Mouse (Mus musculus) NIH3T3 (cell line): Measurements from ENCODE around the gene Ovol3.
"Not testable (repeated sequence)": the region's sequence is repeated elsewhere in the genome, so short reads cannot be mapped to it uniquely, and the experiment has no call there.

Experiments
- DNase-seq: peaks from one replicate; pipeline ENCODE4 v3.0.0-alpha.2; 2012; ENCODE audit warnings: low read depth

The Ovol3 gene

DNA sequence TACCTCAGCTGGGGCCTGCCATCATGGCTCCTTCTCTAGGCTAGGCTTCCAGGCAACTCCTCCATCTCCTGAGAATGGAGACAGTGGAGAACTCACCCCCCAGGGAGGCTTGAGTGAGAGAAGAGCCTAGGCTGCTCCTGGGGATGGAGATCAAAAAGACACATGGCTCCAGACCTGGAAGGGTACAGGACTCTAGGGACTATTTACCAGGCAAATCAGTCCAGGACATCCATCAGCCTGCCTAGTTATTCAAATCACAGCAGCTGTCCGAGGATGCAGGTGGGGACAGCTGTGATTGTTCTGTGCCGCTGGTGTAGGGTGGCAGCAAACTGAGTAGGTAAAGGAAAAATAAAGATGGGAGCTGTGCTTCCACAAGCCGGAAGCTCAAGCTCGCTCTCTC is at the start of gene Ovol3:
Gene Ovol3, minus strand, starts transcription at position 101 of the 400 bp plus-strand sequence.
- DNase-seq = no peak

DNA sequence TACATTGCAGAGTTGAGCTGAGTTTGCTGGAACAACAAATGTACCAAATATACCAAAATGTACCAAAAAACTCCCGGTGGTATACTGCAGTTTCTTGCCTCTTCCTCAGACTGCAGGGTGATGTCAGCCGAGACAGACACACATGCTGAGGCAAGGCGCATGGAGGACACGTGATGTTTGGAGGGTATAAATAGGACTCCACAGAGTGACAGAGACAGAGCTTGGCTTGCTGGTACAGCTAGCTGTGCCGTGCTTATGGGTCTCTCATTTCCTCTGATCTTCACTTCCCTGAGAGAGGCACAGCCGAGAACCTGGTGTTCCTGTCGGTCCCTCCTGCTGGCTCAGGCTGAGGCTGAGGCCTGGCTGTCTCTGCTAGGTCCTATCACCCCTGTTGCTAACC is 47.2 kb upstream of the Ovol3 start:
- no peak for DNase-seq

DNA sequence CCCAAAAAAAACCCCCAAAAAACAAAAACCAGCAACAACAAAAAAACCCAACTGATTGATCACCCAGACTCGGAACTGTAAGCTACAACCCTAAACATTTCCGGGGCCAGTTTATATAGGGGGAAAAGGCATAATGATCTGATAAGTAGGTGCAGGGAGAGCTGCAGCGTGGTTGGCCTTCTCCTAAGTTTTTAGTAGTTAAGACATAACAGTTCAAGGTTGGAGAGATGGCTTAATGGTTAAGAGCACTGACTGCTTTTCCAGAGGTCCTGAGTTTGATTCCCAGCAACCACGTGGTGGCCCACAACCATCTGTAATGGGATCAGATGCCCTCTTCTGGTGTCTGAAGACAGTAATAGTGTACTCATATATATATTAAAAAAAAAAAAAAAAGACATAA is 46.0 kb upstream of the Ovol3 start:
- no peak for DNase-seq

DNA sequence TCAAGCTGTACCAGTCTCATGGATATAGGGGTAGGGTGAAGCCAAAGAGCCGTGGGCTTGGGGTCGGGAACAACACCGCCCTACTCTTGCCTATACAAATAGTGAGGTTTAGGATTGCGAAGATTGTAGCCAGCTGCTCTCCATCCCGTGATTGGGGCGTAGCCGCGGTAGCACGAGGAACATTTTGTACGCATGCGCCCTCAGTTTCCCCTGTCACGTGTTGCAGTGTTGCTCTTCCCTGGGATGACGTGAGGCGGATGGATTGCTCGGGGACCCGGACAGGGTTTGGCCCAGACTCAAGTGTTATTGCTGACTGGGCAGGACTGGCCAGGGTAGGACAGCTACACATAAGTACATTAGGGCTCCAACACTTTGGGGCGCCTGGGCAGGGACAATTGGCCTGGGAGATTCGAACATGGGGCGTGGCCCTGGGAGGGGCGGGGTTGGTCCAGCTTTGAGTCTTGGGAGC is 45.2 kb upstream of the Ovol3 start:
- peak; percentile 97 for DNase-seq

DNA sequence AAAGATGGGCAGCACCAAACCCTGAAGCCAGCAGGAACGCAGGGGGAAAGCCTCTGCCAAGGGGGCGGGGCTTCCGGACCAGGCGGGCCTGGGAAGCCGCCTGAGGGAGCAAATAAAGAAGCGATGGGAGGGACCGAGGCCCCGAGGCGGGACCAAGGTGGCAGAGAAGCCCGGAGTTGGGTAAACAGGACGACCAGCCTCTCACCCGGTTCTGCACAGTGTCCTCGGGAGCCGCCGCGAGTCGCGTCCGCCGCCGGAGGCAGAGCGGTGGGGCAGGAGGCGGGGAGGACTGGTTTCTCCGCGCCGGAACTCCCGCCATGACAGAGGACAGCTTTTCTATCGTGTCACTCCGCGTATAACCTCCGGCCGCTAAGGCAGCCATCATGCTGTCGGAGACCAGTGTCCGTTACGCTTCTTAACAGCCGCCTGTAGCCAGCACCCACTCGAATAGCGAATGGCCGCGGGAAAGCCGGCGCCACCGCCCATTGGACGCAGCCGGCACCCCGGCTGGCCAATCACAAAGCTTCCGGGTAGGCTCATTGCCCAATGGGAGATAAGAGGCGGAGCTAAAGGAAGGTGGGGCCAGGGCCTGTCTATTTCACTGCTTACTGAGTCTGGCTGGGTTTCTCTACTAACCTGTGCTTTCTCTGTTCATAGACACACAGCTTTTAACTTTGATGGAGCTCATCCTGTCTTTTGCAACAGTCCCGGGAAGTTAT is 44.6 kb upstream of the Ovol3 start, which contains the start of the genes Thap8 and Wdr62:
Gene Thap8, plus strand, starts transcription at position 144 of the 719 bp plus-strand sequence.
Gene Wdr62, minus strand, starts transcription at position 469 of the 719 bp plus-strand sequence.
- DNase-seq = peak; percentile 98

DNA sequence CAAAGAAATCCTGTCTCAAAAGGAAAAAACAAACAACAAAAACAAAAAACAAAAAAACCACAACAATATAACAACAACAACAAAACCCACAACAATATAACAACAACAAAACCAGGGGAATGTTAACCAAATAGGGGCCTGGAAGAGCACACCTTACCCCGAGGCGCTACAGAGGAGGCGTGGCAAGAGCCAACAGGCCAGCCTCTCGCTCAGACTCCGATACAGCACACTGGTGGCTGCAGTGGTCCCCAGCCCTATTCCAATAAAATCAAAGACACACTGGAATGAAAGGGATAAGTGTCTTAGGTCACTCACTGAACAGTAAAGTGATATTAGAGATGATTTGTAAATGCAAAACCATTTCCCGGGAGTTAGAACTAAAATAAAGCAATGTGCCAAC is 44.0 kb upstream of the Ovol3 start:
- no peak for DNase-seq

DNA sequence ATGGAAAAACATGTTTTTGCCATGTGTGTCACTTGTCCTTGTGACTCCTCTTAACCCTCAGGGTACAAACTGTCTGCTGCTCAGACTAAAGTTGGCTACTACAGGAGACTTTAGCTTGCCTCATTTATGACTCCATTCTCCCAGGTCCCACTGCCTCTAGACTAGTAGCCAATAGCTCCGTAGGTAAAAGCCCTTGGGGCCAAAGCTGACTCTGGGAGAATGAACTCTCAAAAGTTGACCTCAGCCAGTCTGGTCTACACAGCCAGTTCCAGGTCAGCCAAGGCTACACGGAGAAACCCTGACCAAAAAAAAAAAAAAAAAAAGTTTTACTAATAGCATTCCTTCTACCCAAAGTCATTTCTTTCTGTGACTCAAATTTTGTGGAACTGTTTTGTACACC is 43.4 kb upstream of the Ovol3 start:
- no peak for DNase-seq

DNA sequence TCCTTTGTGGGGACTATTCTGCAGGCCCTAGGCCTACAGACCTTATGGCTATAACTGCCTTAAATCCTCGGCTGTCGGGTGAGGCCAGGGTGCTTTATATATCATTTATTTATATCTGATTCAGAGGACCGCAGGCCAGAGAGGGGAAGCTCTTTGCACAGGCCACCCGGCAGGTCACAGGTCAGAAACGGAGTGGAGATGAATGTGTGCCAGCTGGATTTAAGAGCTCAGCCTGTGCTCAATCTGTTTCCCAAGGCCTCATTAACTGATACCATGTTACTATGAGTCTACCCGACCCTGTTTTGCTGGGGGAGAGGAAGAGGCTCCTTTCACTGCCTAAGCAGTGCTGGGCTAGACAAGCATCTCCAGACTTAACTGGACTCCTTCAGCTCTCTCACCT is 38.9 kb upstream of the Ovol3 start:
- no peak for DNase-seq

DNA sequence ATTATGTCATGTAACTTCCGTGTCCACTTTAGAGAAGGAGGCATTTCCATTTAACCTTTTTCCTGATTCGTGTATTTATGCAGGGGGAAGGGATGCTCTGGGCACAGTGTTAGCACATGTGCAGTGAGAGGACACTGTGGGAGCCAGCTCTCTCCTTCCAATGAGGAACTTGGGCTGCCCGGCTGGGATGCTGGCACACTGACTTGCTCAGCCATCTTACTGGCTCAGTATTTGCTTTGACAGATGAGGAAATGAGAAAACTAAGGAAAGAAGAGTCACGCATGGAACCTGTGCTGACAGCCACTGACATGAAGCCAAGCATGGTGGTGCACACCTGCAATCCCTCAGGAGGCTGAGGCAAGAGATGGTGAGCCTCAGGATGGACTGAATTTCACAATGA is 34.1 kb upstream of the Ovol3 start:
- DNase-seq = no peak

DNA sequence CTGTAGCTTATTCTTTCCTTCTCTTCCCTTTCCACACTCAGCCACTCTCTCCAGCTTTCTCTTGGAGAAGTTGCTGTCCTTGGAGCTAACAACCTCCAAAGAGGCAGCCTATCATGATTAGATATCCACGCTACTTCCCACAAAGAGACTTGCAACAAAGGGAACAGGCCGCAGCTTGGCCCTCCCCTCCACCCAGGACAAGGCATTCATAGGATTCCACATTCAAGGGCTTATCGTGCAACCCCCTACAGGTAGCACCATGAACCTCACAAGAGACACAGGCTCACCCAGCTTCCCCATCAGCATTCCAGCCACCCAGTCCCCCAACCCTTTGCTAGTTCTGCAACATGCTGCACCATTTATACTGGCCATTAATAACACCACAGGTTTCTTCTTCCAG is 31.3 kb upstream of the Ovol3 start:
- DNase-seq = no peak

DNA sequence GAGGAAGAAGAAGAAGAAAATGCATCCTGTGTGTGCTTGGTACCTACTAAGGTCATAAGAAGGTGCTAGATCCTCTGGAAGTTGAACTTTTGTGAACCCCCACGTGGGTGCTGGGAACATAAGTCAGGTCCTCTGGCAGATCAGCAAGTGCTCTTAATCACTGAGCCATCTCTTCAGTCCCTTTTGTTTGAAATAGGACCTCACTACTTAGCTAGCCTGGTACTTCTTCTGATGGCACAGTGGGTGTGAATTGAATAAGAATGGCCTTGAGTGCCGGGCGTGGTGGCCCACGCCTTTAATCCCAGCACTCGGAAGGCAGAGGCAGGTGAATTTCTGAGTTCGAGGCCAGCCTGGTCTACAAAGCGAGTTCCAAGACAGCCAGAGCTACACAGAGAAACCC is 30.4 kb upstream of the Ovol3 start:
- DNase-seq = no peak

DNA sequence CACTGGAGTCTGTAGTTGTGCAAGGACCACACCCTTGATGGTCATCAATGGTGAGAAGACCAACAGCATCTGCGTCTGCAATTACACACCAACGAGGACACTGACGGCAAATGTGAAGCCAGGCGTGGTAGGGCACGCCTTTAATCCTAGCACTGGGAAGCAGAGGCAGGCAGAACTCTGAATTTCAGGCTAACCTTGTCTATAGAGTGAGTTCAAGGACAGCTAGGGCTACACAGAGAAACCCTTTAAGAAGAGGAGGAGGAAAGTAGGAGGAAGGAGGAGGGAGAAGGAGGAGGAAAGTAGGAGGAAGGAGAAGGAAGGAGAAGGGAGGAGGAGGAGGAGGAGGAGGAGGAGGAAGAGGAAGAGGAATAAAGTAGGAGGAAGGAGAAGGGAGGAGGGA is 30.0 kb upstream of the Ovol3 start:
- DNase-seq = no peak

DNA sequence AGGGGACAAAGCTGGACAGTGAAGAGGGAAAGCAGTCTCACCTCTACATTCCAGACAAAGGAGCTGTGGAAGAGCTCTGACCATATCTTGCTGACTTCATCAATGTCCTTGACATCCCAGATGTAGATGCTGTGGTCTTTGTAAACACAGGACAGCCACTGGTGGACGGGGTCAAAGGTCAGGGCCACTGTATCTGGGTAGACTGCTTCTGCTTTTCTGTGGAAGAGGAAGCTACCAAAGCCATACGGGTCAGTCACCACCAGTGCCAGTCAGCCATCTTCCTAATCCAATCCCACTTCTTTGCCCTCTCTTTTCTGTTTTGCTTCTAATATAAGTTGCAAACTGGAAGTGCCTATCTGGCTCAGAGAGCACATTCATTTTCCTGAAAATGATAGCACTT is 29.5 kb upstream of the Ovol3 start:
- DNase-seq = no peak

DNA sequence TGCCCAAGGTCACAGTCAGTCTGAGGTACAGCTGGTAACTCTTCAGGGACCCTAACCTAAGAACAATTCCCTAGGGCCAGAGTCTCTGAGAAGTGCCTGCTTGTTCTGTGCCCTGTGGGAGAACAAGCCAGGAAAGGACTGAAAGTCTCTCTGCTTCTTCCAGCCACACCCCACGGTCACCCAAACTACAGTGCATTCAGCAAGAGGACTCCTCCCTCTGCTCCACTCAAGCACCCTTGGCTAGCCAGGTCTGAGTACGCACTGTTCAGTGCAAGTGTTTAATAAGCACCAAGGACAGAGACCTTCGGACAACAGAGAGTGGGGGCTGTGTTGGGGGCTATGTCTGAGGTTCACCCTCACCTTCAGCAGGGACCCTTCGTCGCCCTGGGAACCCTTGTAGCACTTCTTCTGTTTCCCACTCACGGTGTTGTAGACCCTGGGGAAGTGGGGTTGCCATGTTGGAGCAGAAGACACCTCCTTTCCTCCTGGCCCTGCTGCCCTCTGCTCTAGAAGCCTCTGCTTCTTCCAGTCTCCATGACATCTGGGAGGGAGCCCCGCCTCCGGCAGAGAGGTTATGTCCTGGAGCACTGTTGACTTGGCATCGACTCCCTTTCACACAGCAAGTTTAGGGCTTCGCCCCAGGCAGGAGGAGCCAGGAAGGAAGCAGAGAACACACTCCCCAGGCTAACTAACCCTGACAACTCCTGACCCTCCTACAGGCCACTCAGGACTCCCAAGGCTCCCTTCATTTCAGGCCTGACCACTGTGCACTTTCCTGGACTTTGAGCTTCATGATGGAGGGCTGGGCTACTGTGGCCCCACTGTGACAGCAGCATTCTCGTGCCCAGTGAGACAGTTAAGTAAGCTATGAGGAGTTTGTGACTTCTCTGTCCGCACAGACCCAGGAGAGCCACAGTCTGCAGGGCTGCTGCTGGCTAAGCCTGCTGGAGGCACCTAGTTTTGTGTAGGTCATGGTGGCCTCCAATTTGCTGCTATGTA is 16.7 kb upstream of the Ovol3 start:
- DNase-seq = no peak

DNA sequence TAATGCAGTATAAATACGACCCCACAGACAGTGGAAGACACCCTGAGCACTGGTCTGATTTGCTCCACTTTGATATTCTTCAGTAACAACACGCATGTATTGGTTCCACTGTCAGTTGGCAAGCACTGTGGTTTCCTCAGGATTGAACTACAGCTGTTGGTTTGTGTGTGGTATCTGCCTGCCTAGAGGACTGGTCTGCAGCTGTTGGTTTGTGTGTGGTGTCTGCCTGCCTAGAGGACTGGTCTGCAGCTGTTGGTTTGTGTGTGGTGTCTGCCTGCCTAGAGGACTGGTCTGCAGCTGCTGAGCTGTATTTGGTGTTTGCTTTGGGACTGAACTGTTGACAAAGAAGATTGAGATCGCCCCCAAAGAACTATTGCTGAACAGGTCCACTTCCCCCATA is 1.8 kb upstream of the Ovol3 start:
- not testable (repeated sequence) for DNase-seq

DNA sequence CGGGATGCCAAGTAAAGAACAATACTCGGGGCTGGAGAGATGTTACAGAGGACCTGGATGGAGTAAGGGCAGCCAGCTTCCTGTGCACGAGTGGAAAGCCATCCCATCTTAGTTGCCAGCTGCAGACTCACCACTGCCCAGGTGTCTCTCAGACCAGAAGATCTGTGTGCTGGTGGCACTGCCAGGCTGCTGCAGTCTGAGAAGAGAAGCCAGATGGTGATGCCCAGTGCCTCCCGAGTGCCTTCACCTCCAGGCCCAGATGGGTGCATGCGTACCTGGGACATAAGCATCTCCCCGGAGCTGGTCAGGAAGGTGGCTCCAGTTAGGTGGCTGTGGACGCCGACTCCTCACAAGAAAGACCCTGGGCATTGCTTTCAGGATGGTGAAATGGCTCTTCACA is 434 bp downstream of the Ovol3 start:
- DNase-seq = no peak

DNA sequence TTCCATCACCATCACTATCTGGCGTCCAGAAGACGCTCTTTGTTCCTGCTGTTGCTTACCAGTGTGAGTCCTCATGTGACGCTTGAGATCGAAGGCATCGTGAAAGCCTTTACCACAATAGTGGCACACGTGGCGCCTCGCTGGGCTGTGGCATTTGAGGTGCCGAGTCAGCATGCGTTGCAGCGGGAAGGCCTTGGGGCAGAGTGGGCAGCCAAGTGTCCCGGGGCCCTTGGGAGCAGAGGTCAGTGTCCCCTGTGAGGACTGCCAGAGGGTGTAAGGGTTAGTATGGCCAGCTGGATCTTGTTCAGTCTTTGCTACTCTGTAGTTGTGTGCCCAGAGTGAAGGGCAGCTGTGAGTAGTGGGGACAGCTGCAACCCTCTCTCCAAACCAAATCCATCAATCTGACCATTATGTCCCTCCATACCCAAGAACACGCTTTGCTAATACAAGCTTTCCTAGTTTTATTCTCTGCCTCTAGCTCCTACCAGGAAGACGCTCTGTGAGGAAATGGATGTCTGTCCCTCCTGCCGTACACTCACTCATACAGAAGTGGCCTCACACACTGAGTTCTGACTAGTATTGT is 1.2 kb downstream of the Ovol3 start:
- DNase-seq = no peak

DNA sequence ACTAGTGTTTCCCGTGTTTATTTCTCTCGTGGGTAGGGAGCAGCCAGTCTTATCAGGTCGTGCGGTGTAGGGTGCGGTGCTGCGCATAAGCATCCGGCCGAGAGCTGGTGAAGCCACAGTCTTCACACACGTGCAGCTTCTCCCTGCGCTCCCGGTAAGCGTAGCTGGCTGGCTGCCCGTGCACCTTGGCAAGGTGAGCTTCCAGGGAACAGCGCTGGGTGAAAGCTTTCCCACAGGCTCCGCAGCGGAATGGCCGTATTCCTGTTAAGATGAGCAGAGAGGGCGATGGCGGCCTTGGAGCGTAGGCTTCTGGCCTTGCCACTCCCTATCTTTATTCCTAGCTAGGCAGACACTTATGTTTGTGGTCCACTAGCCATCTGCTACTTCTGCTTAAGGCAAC is 2.1 kb downstream of the Ovol3 start:
- no peak for DNase-seq

DNA sequence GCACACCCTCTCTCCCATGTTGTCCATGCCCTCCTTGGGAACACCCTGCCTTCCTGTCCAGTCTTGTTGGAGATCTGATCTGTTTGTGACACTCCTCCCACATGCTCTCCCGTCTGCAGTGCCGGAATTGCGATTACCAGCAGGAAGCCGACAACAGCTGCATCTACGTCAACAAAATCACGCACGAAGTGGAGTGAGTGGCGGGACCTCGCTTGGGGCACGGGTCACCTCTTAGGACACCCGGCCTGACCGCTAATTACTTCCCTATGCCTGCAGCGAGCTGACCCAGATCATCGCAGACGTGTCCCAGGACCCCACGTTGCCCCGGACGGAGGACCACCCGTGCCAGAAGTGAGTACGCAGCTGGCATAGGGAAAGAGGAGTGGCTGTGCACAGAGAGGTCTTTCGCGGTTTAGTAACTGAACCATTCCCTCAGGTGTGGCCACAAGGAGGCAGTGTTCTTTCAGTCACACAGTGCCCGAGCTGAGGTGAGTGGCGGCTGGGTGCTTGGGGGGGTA is 2.8 kb downstream of the Ovol3 start:
- DNase-seq = peak; percentile 81

DNA sequence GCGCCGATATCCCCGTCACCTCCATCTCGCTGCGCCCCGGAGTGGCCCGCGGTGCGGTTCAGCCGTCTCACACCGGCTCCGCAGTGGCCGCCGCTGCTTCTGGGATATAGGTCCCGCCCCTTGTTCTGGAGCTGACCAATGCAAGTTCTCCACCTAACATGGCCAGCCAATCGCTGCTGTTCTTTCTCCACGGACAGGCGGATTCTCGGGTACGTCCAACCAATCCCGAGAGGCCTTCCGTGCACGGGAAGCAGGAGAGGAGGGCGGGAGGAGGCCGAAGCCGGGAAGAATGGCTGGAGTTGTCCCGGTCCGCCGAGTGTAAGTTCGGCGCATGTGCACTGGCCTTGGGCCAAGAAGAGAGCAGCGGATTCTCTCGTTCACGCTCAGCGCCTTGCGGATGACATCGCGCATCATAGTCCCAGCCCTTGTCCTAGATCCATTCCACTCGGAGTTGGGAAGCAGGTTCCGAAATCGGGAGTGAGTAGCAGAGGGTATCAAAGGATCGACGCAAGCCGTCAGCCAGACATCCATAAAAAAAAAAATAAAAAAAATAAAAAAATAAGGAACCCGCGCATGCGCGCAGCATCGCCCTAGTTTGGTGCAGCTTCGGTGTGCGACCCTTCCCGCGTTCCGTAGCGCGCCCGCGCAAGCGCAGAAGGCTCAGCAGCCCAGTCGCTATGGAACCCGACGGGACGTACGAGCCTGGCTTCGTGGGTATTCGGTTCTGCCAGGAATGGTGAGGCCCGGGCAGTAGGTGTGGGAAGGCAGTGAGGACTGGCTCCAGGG is 3.7 kb downstream of the Ovol3 start, which contains the start of the genes Polr2i and Tbcb:
Gene Polr2i, plus strand, starts transcription at position 280 of the 786 bp plus-strand sequence.
Gene Tbcb, minus strand, starts transcription at position 604 of the 786 bp plus-strand sequence.
- peak; percentile 99 for DNase-seq

DNA sequence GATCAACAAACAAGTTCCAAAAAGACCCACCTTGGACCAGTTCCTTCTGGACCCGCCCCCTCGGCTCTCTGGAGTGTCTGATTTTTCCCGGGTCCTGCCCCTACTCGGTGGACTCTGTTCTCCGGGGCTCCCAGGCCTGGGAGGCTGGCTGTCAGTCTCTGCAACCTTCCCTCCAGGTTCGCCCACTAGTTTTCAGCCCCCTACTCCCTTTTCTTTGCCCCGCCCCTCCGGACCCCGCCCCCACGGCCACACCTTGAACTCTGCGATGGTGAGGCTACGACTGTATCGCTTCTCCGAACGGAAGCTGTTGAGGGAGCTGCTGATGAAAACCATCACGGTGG is 4.2 kb downstream of the Ovol3 start:
- DNase-seq = peak; percentile 28
